Mouse (Mus musculus): ENCODE results near the gene Ackr3. TPM values are rescaled to one million over a fixed set of nuclear protein-coding genes. Genes with fewer than 3 reads are reported as not detected.

Ackr3 gene
- polyA plus RNA-seq, 1 experiment from 2014 or later: 27.0 TPM

DNA sequence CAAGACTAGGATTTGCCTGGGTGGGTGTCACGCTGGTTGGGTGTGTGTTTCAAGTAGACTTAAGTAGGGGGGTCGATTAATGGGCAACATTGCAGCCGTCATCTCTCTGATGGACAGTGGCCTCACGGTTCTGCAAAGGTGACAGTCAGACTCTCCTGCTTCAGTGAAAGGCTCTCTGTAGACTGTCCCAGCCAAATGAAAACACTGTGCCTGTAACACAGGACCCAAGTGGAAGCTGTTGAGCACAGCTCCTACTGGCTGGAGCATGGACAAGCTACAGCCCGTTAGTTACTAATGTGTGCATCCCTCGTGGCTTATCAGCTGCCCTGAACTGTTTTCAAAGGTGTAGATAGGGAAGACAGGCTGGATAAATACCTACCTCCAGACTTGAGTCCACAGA, 3.5 kb downstream of the Ackr3 start:
- Histone ChIP-seq H3K9ac (ENCODE audit: low read depth, low read length) (peak overlapping the region; percentile 83), H3K27me3 (replicated peaks; ENCODE audit: control insufficient read depth, insufficient read depth, low read length) (no peaks in the 10 kb centered on the region), H3K4me1 (ENCODE audit: control insufficient read depth, insufficient read depth, low read length) (peaks cover 70% of the 10 kb centered on the region), H3K4me2 (ENCODE audit: low read depth, low read length) (peak overlapping the region; percentile 62), H3K9me3 (ENCODE audit: control insufficient read depth, low read length) (no peaks in the 10 kb centered on the region), H3K36me3 (ENCODE audit: control insufficient read depth, insufficient read depth, low read length) (peaks cover 22% of the 10 kb centered on the region), H3K27ac (replicated peaks; ENCODE audit: low read depth, low read length) (peak overlapping the region; percentile 88; the same call in 1 of the 2 replicates), H3K4me3 (ENCODE audit: low read depth, low read length) (peak overlapping the region; percentile 62)
- 52% methylated on average over 6 of the region's 6 CpGs for WGBS
- ATAC-seq (ENCODE audit: low read depth) (no peak), DNase-seq (ENCODE audit: low spot score) (no peak)

DNA sequence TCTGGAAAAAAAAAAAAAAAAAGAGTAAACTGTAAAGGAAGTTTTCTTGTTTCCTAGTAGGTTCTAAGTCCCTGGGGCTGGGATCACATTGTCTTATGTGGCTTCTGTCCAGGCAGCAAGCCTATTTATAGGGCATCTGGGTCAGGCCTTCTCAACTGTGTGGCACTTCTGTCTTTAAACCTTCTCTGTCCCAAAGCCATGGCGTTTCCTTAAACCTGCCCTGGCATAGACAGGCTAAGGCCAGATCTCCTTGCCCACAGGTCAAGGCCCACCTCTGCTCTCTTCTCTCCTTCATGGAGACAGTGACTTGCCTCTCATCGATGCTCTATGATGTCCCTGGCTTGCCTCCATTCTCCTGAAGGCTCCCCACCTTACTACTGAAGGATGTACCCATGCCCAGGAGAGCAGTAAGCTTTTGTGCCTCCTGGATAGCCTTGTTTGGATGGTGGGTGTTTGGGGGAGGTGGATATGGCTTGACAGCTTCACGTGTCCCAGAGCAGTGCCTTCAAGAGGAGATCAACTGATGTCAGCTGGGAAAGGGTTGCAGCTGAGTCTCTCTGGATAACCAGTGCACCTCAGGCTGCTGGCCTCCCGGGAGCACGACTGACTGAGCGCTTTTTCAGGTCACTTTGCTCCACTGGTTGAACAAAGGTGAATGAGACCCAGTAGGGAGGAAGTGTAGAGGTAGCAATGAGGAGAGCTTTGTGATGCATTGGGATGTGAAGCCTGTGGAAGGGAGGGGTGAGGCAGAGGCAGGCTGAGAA, 4.1 kb downstream of the Ackr3 start:
- peak overlapping the region; percentile 62 for H3K4me2 ChIP-seq (ENCODE audit: low read depth, low read length)

DNA sequence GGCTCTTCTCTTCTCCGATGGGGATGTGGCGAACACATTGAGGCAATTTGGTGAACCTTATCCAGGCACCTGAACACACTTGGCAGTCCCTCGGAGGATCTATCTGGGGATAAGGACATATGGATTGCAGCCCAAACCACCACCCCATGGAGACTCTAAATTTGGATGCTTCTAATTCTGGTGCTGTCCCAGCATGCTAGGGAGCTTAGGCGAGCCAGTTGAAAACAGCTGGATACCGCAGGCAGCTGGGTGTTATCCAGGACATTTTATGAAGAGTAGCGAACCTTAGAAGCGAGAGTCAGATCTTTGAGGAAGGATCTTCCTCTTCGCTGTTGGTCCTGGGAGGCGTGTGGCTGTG, 4.7 kb downstream of the Ackr3 start:
- Histone ChIP-seq H3K9me3 (ENCODE audit: control insufficient read depth, low read length) (no peaks in the 10 kb centered on the region), H3K36me3 (ENCODE audit: control insufficient read depth, insufficient read depth, low read length) (peaks cover 22% of the 10 kb centered on the region), H3K4me1 (ENCODE audit: control insufficient read depth, insufficient read depth, low read length) (peaks cover 60% of the 10 kb centered on the region), H3K27ac (replicated peaks; ENCODE audit: low read depth, low read length) (no peak overlapping the region), H3K4me3 (ENCODE audit: low read depth, low read length) (peak overlapping the region; percentile 62; the same call in 1 of the 2 replicates), H3K9ac (ENCODE audit: low read depth, low read length) (peak overlapping the region; percentile 83; the same call in 1 of the 2 replicates), H3K27me3 (replicated peaks; ENCODE audit: control insufficient read depth, insufficient read depth, low read length) (no peaks in the 10 kb centered on the region), H3K4me2 (ENCODE audit: low read depth, low read length) (peak overlapping the region; percentile 62)
- DNase-seq (ENCODE audit: low spot score): peak; percentile 73
- WGBS: 40% methylated on average over 9 of the region's 9 CpGs
- no peak for ATAC-seq (ENCODE audit: low read depth)

More for the DNA sequence above, 4.1 kb downstream of the Ackr3 start:
- peak overlapping the region; percentile 44; the same call in 1 of the 2 replicates for H3K27ac ChIP-seq (replicated peaks; ENCODE audit: low read depth, low read length)
- ATAC-seq (ENCODE audit: low read depth) (no peak), DNase-seq (ENCODE audit: low spot score) (no peak)
- peak overlapping the region; percentile 83 for H3K9ac ChIP-seq (ENCODE audit: low read depth, low read length)
- H3K27me3 ChIP-seq (replicated peaks; ENCODE audit: control insufficient read depth, insufficient read depth, low read length): no peaks in the 10 kb centered on the region
- peaks cover 65% of the 10 kb centered on the region for H3K4me1 ChIP-seq (ENCODE audit: control insufficient read depth, insufficient read depth, low read length)
- H3K36me3 ChIP-seq (ENCODE audit: control insufficient read depth, insufficient read depth, low read length): peaks cover 22% of the 10 kb centered on the region
- 51% methylated on average over 6 of the region's 6 CpGs for WGBS
- no peaks in the 10 kb centered on the region for H3K9me3 ChIP-seq (ENCODE audit: control insufficient read depth, low read length)
- H3K4me3 ChIP-seq (ENCODE audit: low read depth, low read length): peak overlapping the region; percentile 62

DNA sequence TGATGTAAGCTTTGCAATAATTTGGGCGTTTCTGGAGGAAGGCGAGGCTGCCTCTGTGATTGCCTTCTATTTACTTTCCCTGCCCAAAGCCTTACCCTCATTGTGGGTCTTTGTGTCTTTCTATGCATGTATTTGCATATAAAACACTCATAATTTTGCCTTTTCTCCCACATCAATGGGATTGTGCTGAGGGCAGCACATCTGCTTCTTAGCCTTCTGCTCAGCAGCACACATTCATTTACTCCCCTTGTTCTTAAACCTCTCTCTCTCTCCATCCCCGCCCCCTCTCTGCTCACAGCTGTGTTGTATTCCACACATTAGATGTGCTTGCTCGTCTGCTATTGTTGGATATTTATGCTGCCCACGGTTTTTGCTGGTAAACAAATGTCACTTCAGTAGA, 5.3 kb downstream of the Ackr3 start:
- WGBS: 64% methylated on average over 5 of the region's 5 CpGs
- no peak for ATAC-seq (ENCODE audit: low read depth)
- Histone ChIP-seq H3K9ac (ENCODE audit: low read depth, low read length) (no peak overlapping the region), H3K4me2 (ENCODE audit: low read depth, low read length) (peak overlapping the region; percentile 62), H3K9me3 (ENCODE audit: control insufficient read depth, low read length) (no peaks in the 10 kb centered on the region), H3K4me3 (ENCODE audit: low read depth, low read length) (0 out of 2 replicates have a peak overlapping the region, but pooled peaks have one; percentile 62), H3K36me3 (ENCODE audit: control insufficient read depth, insufficient read depth, low read length) (peaks cover 28% of the 10 kb centered on the region), H3K27me3 (replicated peaks; ENCODE audit: control insufficient read depth, insufficient read depth, low read length) (no peaks in the 10 kb centered on the region), H3K27ac (replicated peaks; ENCODE audit: low read depth, low read length) (no peak overlapping the region), H3K4me1 (ENCODE audit: control insufficient read depth, insufficient read depth, low read length) (peaks cover 60% of the 10 kb centered on the region)
- DNase-seq (ENCODE audit: low spot score): no peak

DNA sequence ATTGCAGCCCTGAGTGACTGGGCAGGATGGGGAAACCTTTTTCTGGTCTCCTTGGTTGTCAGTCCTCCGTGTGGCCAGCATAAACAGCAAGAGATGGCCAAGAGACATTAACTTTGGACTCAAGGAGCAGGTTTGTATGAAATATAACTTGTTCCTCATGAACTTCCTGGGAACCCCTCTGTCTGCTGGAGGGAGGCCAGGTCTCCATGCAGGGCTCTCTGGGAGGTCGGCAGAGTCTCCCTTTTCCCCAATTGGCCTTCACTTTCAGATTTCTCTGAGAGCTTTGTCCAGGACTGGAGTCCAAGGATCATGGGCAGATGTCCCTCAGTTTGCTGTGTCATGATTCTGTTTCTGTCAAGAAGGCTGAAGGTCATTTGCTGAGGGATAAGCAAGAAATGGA, 6.0 kb downstream of the Ackr3 start:
- peaks cover 57% of the 10 kb centered on the region for H3K4me1 ChIP-seq (ENCODE audit: control insufficient read depth, insufficient read depth, low read length)

DNA sequence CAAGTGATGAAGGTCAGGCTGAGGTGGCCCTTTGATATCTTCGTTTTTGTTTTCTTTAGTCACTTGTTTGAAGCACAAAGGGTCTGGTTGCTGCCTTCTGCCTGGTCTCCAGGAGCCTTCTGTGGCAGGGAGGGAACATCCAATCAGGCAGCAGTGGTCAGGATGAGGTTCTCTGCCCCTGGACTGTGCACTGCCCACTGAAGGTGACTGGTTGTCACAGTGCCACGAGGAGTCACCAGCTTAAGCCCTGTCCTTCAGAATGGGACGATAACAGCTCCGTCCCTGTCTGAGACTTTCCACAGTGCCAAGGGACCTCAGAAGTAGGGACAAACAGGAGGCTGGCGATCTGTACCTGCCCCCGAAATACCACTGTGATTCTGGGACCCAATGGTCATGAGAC, 6.6 kb downstream of the Ackr3 start:
- H3K27me3 ChIP-seq (replicated peaks; ENCODE audit: control insufficient read depth, insufficient read depth, low read length): no peaks in the 10 kb centered on the region
- no peak overlapping the region for H3K4me2 ChIP-seq (ENCODE audit: low read depth, low read length)
- peaks cover 40% of the 10 kb centered on the region for H3K36me3 ChIP-seq (ENCODE audit: control insufficient read depth, insufficient read depth, low read length)
- H3K4me1 ChIP-seq (ENCODE audit: control insufficient read depth, insufficient read depth, low read length): peaks cover 57% of the 10 kb centered on the region
- no peak overlapping the region for H3K27ac ChIP-seq (replicated peaks; ENCODE audit: low read depth, low read length)
- no peaks in the 10 kb centered on the region for H3K9me3 ChIP-seq (ENCODE audit: control insufficient read depth, low read length)
- ATAC-seq (ENCODE audit: low read depth): no peak
- DNase-seq (ENCODE audit: low spot score): no peak
- no peak overlapping the region for H3K9ac ChIP-seq (ENCODE audit: low read depth, low read length)
- 84% methylated on average over 6 of the region's 6 CpGs for WGBS
- no peak overlapping the region for H3K4me3 ChIP-seq (ENCODE audit: low read depth, low read length)

More for the DNA sequence above, 6.0 kb downstream of the Ackr3 start:
- no peaks in the 10 kb centered on the region for H3K9me3 ChIP-seq (ENCODE audit: control insufficient read depth, low read length)
- H3K27ac ChIP-seq (replicated peaks; ENCODE audit: low read depth, low read length): no peak overlapping the region
- H3K27me3 ChIP-seq (replicated peaks; ENCODE audit: control insufficient read depth, insufficient read depth, low read length): no peaks in the 10 kb centered on the region
- DNase-seq (ENCODE audit: low spot score): no peak
- H3K4me3 ChIP-seq (ENCODE audit: low read depth, low read length): no peak overlapping the region
- 0 out of 2 replicates have a peak overlapping the region, but pooled peaks have one; percentile 62 for H3K4me2 ChIP-seq (ENCODE audit: low read depth, low read length)
- ATAC-seq (ENCODE audit: low read depth): no peak
- peaks cover 34% of the 10 kb centered on the region for H3K36me3 ChIP-seq (ENCODE audit: control insufficient read depth, insufficient read depth, low read length)
- 78% methylated on average over 2 of the region's 2 CpGs for WGBS
- no peak overlapping the region; the same call in 1 of the 2 replicates for H3K9ac ChIP-seq (ENCODE audit: low read depth, low read length)

DNA sequence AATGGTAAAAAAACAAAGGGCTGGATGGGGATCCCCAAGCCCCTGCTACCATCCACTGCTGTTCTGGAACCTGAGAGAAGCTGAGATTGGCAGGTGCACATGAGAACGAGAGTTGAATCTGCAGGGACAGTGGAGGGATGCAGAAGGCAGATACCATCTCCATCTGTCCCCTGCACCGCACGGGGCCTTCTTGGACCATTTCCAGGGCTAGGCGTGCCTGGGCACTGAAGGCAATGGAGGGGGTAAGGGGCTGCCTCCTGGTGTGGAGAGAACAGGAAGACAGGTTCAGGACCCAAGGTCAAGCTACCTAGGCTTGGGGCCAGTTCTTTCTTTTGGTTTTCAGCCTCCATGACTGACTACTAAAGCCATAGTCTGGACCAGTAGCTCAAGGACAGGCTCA, 7.0 kb downstream of the Ackr3 start:
- ATAC-seq (ENCODE audit: low read depth) (no peak), DNase-seq (ENCODE audit: low spot score) (no peak)
- H3K27ac ChIP-seq (replicated peaks; ENCODE audit: low read depth, low read length): no peak overlapping the region
- H3K27me3 ChIP-seq (replicated peaks; ENCODE audit: control insufficient read depth, insufficient read depth, low read length): no peaks in the 10 kb centered on the region
- H3K9ac ChIP-seq (ENCODE audit: low read depth, low read length): no peak overlapping the region
- 61% methylated on average over 4 of the region's 4 CpGs for WGBS
- H3K4me2 ChIP-seq (ENCODE audit: low read depth, low read length): no peak overlapping the region
- no peaks in the 10 kb centered on the region for H3K9me3 ChIP-seq (ENCODE audit: control insufficient read depth, low read length)
- H3K4me3 ChIP-seq (ENCODE audit: low read depth, low read length): no peak overlapping the region
- peaks cover 56% of the 10 kb centered on the region for H3K4me1 ChIP-seq (ENCODE audit: control insufficient read depth, insufficient read depth, low read length)
- peaks cover 44% of the 10 kb centered on the region for H3K36me3 ChIP-seq (ENCODE audit: control insufficient read depth, insufficient read depth, low read length)

DNA sequence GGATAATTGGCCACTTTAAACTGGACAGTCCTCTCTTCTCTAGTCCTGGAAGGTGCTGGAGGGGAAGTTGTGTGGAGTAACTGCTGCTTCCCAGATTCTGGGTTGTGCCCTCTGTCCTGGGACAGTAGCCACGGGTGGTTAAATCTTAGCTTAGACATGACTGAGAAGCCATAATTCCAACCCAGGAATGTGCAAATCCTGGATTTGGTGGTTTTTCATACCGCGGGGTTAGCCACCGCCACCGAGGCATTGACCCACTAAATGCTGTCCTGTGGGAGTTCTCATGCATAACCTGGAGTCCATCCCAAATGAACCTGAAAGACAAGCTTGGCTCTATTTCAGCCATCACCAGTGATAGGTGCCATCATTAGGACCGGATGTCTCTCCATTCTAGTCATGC, 8.6 kb downstream of the Ackr3 start:
- H3K36me3 ChIP-seq (ENCODE audit: control insufficient read depth, insufficient read depth, low read length): peaks cover 53% of the 10 kb centered on the region
- no peak overlapping the region for H3K4me3 ChIP-seq (ENCODE audit: low read depth, low read length)
- no peak overlapping the region for H3K4me2 ChIP-seq (ENCODE audit: low read depth, low read length)
- peaks cover 41% of the 10 kb centered on the region for H3K4me1 ChIP-seq (ENCODE audit: control insufficient read depth, insufficient read depth, low read length)
- DNase-seq (ENCODE audit: low spot score) (no peak), ATAC-seq (ENCODE audit: low read depth) (no peak)
- H3K27me3 ChIP-seq (replicated peaks; ENCODE audit: control insufficient read depth, insufficient read depth, low read length): no peaks in the 10 kb centered on the region
- no peaks in the 10 kb centered on the region for H3K9me3 ChIP-seq (ENCODE audit: control insufficient read depth, low read length)
- 92% methylated on average over 6 of the region's 6 CpGs for WGBS
- H3K27ac ChIP-seq (replicated peaks; ENCODE audit: low read depth, low read length): no peak overlapping the region
- H3K9ac ChIP-seq (ENCODE audit: low read depth, low read length): no peak overlapping the region

DNA sequence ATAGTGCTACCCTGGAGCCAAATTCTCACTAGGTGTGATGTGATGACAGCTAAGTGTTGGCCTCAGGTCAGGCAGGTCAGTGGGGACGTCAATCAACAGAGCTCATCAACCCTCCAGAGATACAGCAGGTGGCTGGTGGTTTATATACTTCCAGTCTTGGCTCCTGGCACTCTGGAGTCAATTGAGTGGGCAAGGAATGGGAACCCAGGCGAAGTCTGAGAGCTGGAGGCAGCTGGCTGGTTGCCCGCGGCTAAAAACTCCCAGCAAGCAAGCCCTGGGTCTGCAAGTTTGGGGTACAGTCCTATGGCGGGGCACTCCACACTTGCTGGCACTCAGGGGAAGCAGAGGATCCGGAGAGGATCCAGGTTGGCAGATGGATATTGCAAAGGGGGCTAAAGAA, 9.1 kb downstream of the Ackr3 start:
- H3K4me2 ChIP-seq (ENCODE audit: low read depth, low read length): no peak overlapping the region
- H3K27me3 ChIP-seq (replicated peaks; ENCODE audit: control insufficient read depth, insufficient read depth, low read length): no peaks in the 10 kb centered on the region
- WGBS: 85% methylated on average over 5 of the region's 6 CpGs
- peaks cover 57% of the 10 kb centered on the region for H3K36me3 ChIP-seq (ENCODE audit: control insufficient read depth, insufficient read depth, low read length)
- H3K4me1 ChIP-seq (ENCODE audit: control insufficient read depth, insufficient read depth, low read length): peaks cover 36% of the 10 kb centered on the region
- DNase-seq (ENCODE audit: low spot score) (no peak), ATAC-seq (ENCODE audit: low read depth) (no peak)
- no peaks in the 10 kb centered on the region for H3K9me3 ChIP-seq (ENCODE audit: control insufficient read depth, low read length)
- H3K4me3 ChIP-seq (ENCODE audit: low read depth, low read length): no peak overlapping the region
- H3K27ac ChIP-seq (replicated peaks; ENCODE audit: low read depth, low read length): no peak overlapping the region
- no peak overlapping the region for H3K9ac ChIP-seq (ENCODE audit: low read depth, low read length)

Measured in embryonic facial prominence, embryonic 14.5 days (tissue).